ENCODE assay signal across 25 mouse cellular contexts in genomic region chr14:34359676-34360244, GRCm38 (mm10). TPM values are rescaled to one million over a fixed set of nuclear protein-coding genes. Genes with fewer than 3 reads are reported as not detected.
"Had no signal": no experiment of that assay in that cellular context is flagged by ENCODE, and none has a peak within 500 bp of the region (broad histone marks: within the 10 kb centered on the region; RNA-seq: fewer than 3 reads in every experiment).

No protein-coding gene starts in this region.

- H3K9me3 ChIP-seq: limb, embryonic 10.5 days; limb, embryonic 13.5 days; liver, embryonic 15.5 days had no signal

- H3K4me2 ChIP-seq: limb, embryonic 13.5 days; liver, embryonic 15.5 days; midbrain, embryonic 11.5 days had no signal

- H3K36me3 ChIP-seq: limb, embryonic 10.5 days; limb, embryonic 13.5 days; liver, embryonic 15.5 days had no signal

- H3K4me3 ChIP-seq: layer of hippocampus, adult 2 months; limb, embryonic 10.5 days; limb, embryonic 13.5 days; liver, embryonic 15.5 days had no signal

- DNase-seq: kidney, adult 18-20 months; layer of hippocampus, adult 9-11 months; liver; lung, adult 2 months; lung, postnatal 14 days; lung, postnatal 4 days; midbrain, embryonic 14.5 days; thymus, postnatal 25 days had no signal

- H3K9ac ChIP-seq: limb, embryonic 13.5 days; liver, embryonic 15.5 days had no signal

- H3K27me3 ChIP-seq: liver, embryonic 15.5 days had no signal

- H3K27ac ChIP-seq: layer of hippocampus, adult 2 months; limb, embryonic 10.5 days; limb, embryonic 13.5 days; liver, embryonic 15.5 days had no signal

RNA-seq across cellular contexts. Expression of gene Fam25c, which starts 4.5 kb away (rescaled TPM):
- total RNA-seq: layer of hippocampus, adult 2 months; layer of hippocampus, postnatal 25 days; left cerebral cortex, adult 18-20 months; left cerebral cortex, postnatal 25 days; megakaryocyte progenitor cell, adult 5-6 weeks; megakaryocyte-erythroid progenitor cell, adult 5-6 weeks; midbrain, postnatal 0 days had no signal
- polyA plus RNA-seq: large intestine, adult 2 months; limb, embryonic 10.5 days; lung, embryonic 16.5 days; midbrain, embryonic 11.5 days; midbrain, embryonic 14.5 days; midbrain, postnatal 0 days; neural tube, embryonic 11.5 days; neural tube, embryonic 14.5 days; small intestine, adult 2 months; spleen, adult 2 months had no signal

RNA-seq across cellular contexts. Expression of gene Sncg, which starts 14.8 kb away (rescaled TPM):
- total RNA-seq: megakaryocyte progenitor cell, adult 5-6 weeks; megakaryocyte-erythroid progenitor cell, adult 5-6 weeks had no signal

RNA-seq across cellular contexts. Expression of gene Mmrn2, which starts 15.5 kb away (rescaled TPM):
- total RNA-seq: megakaryocyte progenitor cell, adult 5-6 weeks; megakaryocyte-erythroid progenitor cell, adult 5-6 weeks had no signal
